Mouse (Mus musculus) ES-E14 (cell line): Measurements from ENCODE around the gene Sh3tc1. TPM values are rescaled to one million over a fixed set of nuclear protein-coding genes. Genes with fewer than 3 reads are reported as not detected.

Experiments used
- DNase-seq: peaks from one replicate; pipeline ENCODE4 v3.0.0-alpha.2; 2013; ENCODE audit warnings: low read depth, low spot score
- H3K27ac ChIP-seq: 2 replicates; pipeline ENCODE4 v1.5.1; 2012; ENCODE audit warnings: low read depth, mild to moderate bottlenecking, low read length, moderate library complexity, mixed read lengths; ENCODE audit not compliant: poor library complexity, insufficient read depth, severe bottlenecking
- H3K36me3 ChIP-seq: 2 replicates; pipeline ENCODE4 v1.6.1; 2012; ENCODE audit warnings: mild to moderate bottlenecking, low read length, moderate library complexity, mixed read lengths; ENCODE audit not compliant: control insufficient read depth, poor library complexity, insufficient read depth, severe bottlenecking
- H3K4me1 ChIP-seq, 2 experiments: fragments of 150-350 bp in 1 of 2; sonication (generic) in 1 of 2; 2 replicates each; pipeline ENCODE4 v1.6.1; 2012; ENCODE audit warnings: low read length in 2 of 2, mild to moderate bottlenecking in 1 of 2, mixed read lengths in 1 of 2; ENCODE audit not compliant: control insufficient read depth in 2 of 2, insufficient read depth in 2 of 2, poor library complexity in 1 of 2
- H3K4me3 ChIP-seq, 2 experiments: fragments of 150-350 bp in 1 of 2; sonication (generic) in 1 of 2; 2 replicates each; pipeline ENCODE4 v1.5.1; 2012; ENCODE audit warnings: low read length in 2 of 2, low read depth in 1 of 2, mild to moderate bottlenecking in 1 of 2, mixed read lengths in 1 of 2; ENCODE audit not compliant: insufficient read depth in 1 of 2, poor library complexity in 1 of 2, severe bottlenecking in 1 of 2
- H3K9ac ChIP-seq: 2 replicates; pipeline ENCODE4 v1.6.1; 2012; ENCODE audit warnings: low read depth, mild to moderate bottlenecking, low read length, mixed read lengths; ENCODE audit not compliant: poor library complexity, insufficient read depth, severe bottlenecking
- H3K9me3 ChIP-seq: fragments of 150-350 bp; sonication (generic); 2 replicates; pipeline ENCODE4 v1.6.1; 2012; ENCODE audit warnings: low read depth, mild to moderate bottlenecking, low read length; ENCODE audit not compliant: control insufficient read depth, insufficient read depth
- CHD2 ChIP-seq: IDR thresholded peaks from 2 replicates; pipeline ENCODE4 v1.6.1; 2014; ENCODE audit warnings: mild to moderate bottlenecking, low read depth, low read length, inconsistent platforms
- HCFC1 ChIP-seq: IDR thresholded peaks from 2 replicates; pipeline ENCODE4 v1.6.1; 2012; ENCODE audit warnings: low read length, inconsistent platforms, borderline replicate concordance; ENCODE audit not compliant: insufficient read depth
- MAFK ChIP-seq: IDR thresholded peaks from 2 replicates; pipeline ENCODE4 v1.6.1; 2014; ENCODE audit warnings: mild to moderate bottlenecking, low read depth, low read length, inconsistent platforms; ENCODE audit not compliant: insufficient read depth
- ZC3H11A ChIP-seq: IDR thresholded peaks from 2 replicates; pipeline ENCODE4 v1.6.1; 2012; ENCODE audit warnings: low read depth, mild to moderate bottlenecking, inconsistent platforms, low read length, borderline replicate concordance
- ZNF384 ChIP-seq: IDR thresholded peaks from 2 replicates; pipeline ENCODE4 v1.6.1; 2012; ENCODE audit warnings: low read depth, low read length, inconsistent platforms
- in situ Hi-C, 2 experiments: fragments of 600-800 bp; cut with MboI; formaldehyde crosslinking; loops; one replicate each; pipeline ENCODE4 v1.15.1; 2025; ENCODE audit warnings: low sequenced_read_pairs in 2 of 2, inconsistent platforms in 1 of 2; ENCODE audit not compliant: unreplicated experiment in 2 of 2
- total RNA-seq: library from RNA; depleted of rRNA; stranded (reverse); fragments of 300-350 nt; gene quantifications from 2 replicates; pipeline ENCODE4 v1.2.3, GENCODE M21; 2012

The Sh3tc1 gene
- total RNA-seq, 1 experiment: 5.9 TPM

GRCm38 (mm10) chr5:35674081-35674555 lies 65.7 kb downstream of the Sh3tc1 start:
- in situ Hi-C loops: no loop called here
- Histone ChIP-seq H3K9me3 (no peaks in the 10 kb centered on the region), H3K9ac (no peak overlapping the region), H3K4me1 (peaks cover 0 to 7% of the 10 kb centered on the region in 2 experiments; a peak in 2 of 4 replicates), H3K27ac (no peak overlapping the region), H3K4me3 (no peak overlapping the region), H3K36me3 (no peaks in the 10 kb centered on the region)
- no peak for DNase-seq
- TF ChIP-seq HCFC1 (no peak), MAFK (no peak), ZNF384 (no peak), CHD2 (no peak), ZC3H11A (no peak)

GRCm38 (mm10) chr5:35673086-35673485 lies 66.7 kb downstream of the Sh3tc1 start:
- H3K4me1 ChIP-seq: peaks cover 0 to 7% of the 10 kb centered on the region in 2 experiments; a peak in 2 of 4 replicates
- H3K9ac ChIP-seq: no peak overlapping the region
- H3K9me3 ChIP-seq: no peaks in the 10 kb centered on the region
- H3K4me3 ChIP-seq: no peak overlapping the region
- in situ Hi-C loops: no loop called here
- TF ChIP-seq CHD2: no peak
- no peak for TF ChIP-seq HCFC1
- H3K36me3 ChIP-seq: no peaks in the 10 kb centered on the region
- H3K27ac ChIP-seq: no peak overlapping the region
- DNase-seq: no peak

- Histone ChIP-seq H3K4me3 (no peak overlapping the region), H3K27ac (no peak overlapping the region), H3K4me1 (peaks cover 0 to 7% of the 10 kb centered on the region in 2 experiments; a peak in 2 of 4 replicates), H3K36me3 (no peaks in the 10 kb centered on the region), H3K9me3 (no peaks in the 10 kb centered on the region), H3K9ac (no peak overlapping the region)
- no peak for DNase-seq
- TF ChIP-seq ZNF384 (no peak), CHD2 (no peak), ZC3H11A (no peak), MAFK (no peak), HCFC1 (no peak)
- in situ Hi-C loops: no loop called here
These were observed 67.2 kb downstream of the Sh3tc1 start for GRCm38 (mm10) chr5:35672581-35672980.

GRCm38 (mm10) chr5:35671474-35671891 lies 68.3 kb downstream of the Sh3tc1 start:
- no peak overlapping the region for H3K4me3 ChIP-seq
- H3K4me1 ChIP-seq: peaks cover 0 to 7% of the 10 kb centered on the region in 2 experiments; a peak in 2 of 4 replicates
- in situ Hi-C loops: no loop called here
- no peaks in the 10 kb centered on the region for H3K36me3 ChIP-seq
- H3K9me3 ChIP-seq: no peaks in the 10 kb centered on the region
- TF ChIP-seq ZC3H11A: no peak
- TF ChIP-seq ZNF384: no peak
- no peak for TF ChIP-seq MAFK
- no peak for TF ChIP-seq CHD2
- no peak for TF ChIP-seq HCFC1
- no peak overlapping the region for H3K27ac ChIP-seq
- no peak for DNase-seq
- no peak overlapping the region for H3K9ac ChIP-seq

- H3K4me3 ChIP-seq: no peak overlapping the region
- no peak for DNase-seq
- in situ Hi-C loops: no loop called here
- H3K36me3 ChIP-seq: no peaks in the 10 kb centered on the region
- no peak for TF ChIP-seq MAFK
- no peak for TF ChIP-seq HCFC1
- no peak for TF ChIP-seq CHD2
- no peak for TF ChIP-seq ZC3H11A
- TF ChIP-seq ZNF384: no peak
- H3K9me3 ChIP-seq: no peaks in the 10 kb centered on the region
- H3K9ac ChIP-seq: no peak overlapping the region
- no peak overlapping the region for H3K27ac ChIP-seq
- peaks cover 0 to 7% of the 10 kb centered on the region in 2 experiments; a peak in 2 of 4 replicates for H3K4me1 ChIP-seq
These were observed 69.4 kb downstream of the Sh3tc1 start for GRCm38 (mm10) chr5:35670412-35670801.
